Mouse (Mus musculus) ES-Bruce4 (cell line): ENCODE data around the gene Plpp6.

Source experiments
- CTCF ChIP-seq: IDR thresholded peaks from one replicate; pipeline ENCODE4 v1.8.1; 2011; ENCODE audit warnings: low read depth, low read length
- EP300 ChIP-seq: IDR thresholded peaks from 2 replicates; pipeline ENCODE4 v1.6.1; 2011; ENCODE audit warnings: low read depth, low read length; ENCODE audit not compliant: insufficient read depth

DNA sequence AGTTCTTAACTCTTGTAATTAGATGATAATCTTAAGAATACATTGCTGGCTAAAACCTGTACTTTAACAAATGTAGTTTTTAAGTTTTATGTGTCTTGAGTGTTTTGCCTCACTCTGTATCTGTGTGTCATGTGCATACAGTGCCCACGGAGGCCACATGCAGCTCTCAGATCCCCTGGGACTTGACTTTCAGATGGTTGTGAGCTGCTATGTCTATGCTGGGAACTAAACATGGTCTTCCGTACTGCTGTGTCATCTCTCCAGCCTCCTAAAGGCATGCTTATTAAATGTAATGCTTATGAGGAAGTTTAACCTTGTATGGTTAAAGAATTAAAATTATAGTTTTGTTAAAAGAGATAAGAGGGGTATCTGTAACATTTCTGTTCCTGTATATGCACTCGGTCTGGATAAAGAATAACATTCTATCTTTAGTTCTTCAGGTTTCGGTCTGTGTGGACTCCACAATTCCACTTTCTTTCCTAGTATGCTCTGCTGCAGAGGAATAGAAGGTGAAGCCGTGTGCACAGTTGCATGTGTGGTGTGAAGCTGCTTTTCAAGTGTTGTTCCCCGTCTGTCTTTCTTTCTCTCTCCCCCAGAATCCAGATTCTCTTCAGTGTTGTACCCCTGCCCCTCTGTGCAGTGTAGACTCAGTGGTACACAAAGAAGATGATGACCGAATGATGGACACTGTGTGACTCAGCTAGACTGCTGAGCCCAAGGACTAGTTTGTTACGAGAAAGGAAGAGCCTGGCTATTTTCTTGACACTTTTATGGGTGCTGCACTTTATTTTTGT lies 51.9 kb downstream of the Plpp6 start:
- no peak for TF ChIP-seq CTCF
- TF ChIP-seq EP300, result no peak
